Mouse (Mus musculus) layer of hippocampus, postnatal 14 days (tissue): ENCODE data around the gene G3bp1. TPM values are rescaled to one million over a fixed set of nuclear protein-coding genes. Genes with fewer than 3 reads are reported as not detected.
A peak's percentile ranks its signal among the peaks of the same experiment; 100 is the strongest.

Source experiments
- DNase-seq, 2 experiments: peaks; one replicate each; pipeline ENCODE4 v3.0.0; 2021 to 2022; ENCODE audit warnings: low spot score in 2 of 2, mixed read lengths in 1 of 2
- total RNA-seq, 2 experiments: library from RNA; stranded (reverse); gene quantifications; 2 replicates each; pipeline ENCODE4 v1.2.3; 2021

Gene G3bp1
- total RNA-seq, 2 experiments from 2014 or later, result 38.1 to 40.3 TPM

GRCm38 (mm10) chr11:55462149-55462548 is 7.3 kb upstream of the G3bp1 start:
- DNase-seq, result no peak

- DNase-seq, result no peak
These were observed 4.8 kb upstream of the G3bp1 start for GRCm38 (mm10) chr11:55464707-55465106.

- DNase-seq, result no peak
These were observed 4.3 kb upstream of the G3bp1 start for GRCm38 (mm10) chr11:55465177-55465576.

- DNase-seq, result no peak
These were observed 1.5 kb upstream of the G3bp1 start for GRCm38 (mm10) chr11:55468012-55468411.

GRCm38 (mm10) chr11:55468611-55469047 is 856 bp upstream of the G3bp1 start:
- no peak for DNase-seq

- DNase-seq, result no peak
These were observed 622 bp downstream of the G3bp1 start for GRCm38 (mm10) chr11:55469923-55470691.

GRCm38 (mm10) chr11:55470761-55471160 is 1.3 kb downstream of the G3bp1 start:
- DNase-seq, result no peak

- DNase-seq, result no peak
These were observed 2.0 kb downstream of the G3bp1 start for GRCm38 (mm10) chr11:55471467-55471866.

- DNase-seq, result no peak
These were observed 3.7 kb downstream of the G3bp1 start for GRCm38 (mm10) chr11:55473219-55473618.

GRCm38 (mm10) chr11:55485443-55485842 is 16.0 kb downstream of the G3bp1 start:
- DNase-seq, result no peak

- DNase-seq, result no peak
These were observed 26.7 kb downstream of the G3bp1 start for GRCm38 (mm10) chr11:55496158-55496557.

GRCm38 (mm10) chr11:55497885-55498284 is 28.4 kb downstream of the G3bp1 start:
- DNase-seq, result peak in 1 of 2 experiments; percentile 32

- DNase-seq, result no peak
These were observed 32.6 kb downstream of the G3bp1 start for GRCm38 (mm10) chr11:55501955-55502531.

- no peak for DNase-seq
These were observed 33.4 kb downstream of the G3bp1 start for GRCm38 (mm10) chr11:55502886-55503285.

GRCm38 (mm10) chr11:55505485-55505884 is 36.0 kb downstream of the G3bp1 start:
- no peak for DNase-seq

GRCm38 (mm10) chr11:55511374-55511773 is 41.9 kb downstream of the G3bp1 start:
- peak in 1 of 2 experiments; percentile 28 for DNase-seq

GRCm38 (mm10) chr11:55517666-55518065 is 48.2 kb downstream of the G3bp1 start:
- no peak for DNase-seq

GRCm38 (mm10) chr11:55518806-55519674 is 49.6 kb downstream of the G3bp1 start:
- peak; percentile 78 to 86 for DNase-seq

- DNase-seq, result no peak
These were observed 61.3 kb downstream of the G3bp1 start for GRCm38 (mm10) chr11:55530741-55531140.

- DNase-seq, result peak; percentile 68 to 83
These were observed 63.9 kb downstream of the G3bp1 start for GRCm38 (mm10) chr11:55533378-55533777.

- no peak for DNase-seq
These were observed 65.3 kb downstream of the G3bp1 start for GRCm38 (mm10) chr11:55534766-55535165.

GRCm38 (mm10) chr11:55542128-55542527 is 72.6 kb downstream of the G3bp1 start:
- DNase-seq, result no peak
